Mouse (Mus musculus) neural tube, embryonic 15.5 days (tissue): ENCODE measurements around the gene Emid1. TPM values are rescaled to one million over a fixed set of nuclear protein-coding genes. Genes with fewer than 3 reads are reported as not detected.

Experiments used
- ATAC-seq: fragments of 200-750 bp; cut with Nextera tagmentation; 2 replicates; pipeline ENCODE4 v1.8.0; 2017; ENCODE audit warnings: mild to moderate bottlenecking, moderate TSS enrichment, moderate library complexity; ENCODE audit not compliant: low FRiP score
- H3K27ac ChIP-seq: fragments of 300-500 bp; sonication (generic); replicated peaks from 2 replicates; pipeline ENCODE4 v1.5.1; 2015; ENCODE audit warnings: mild to moderate bottlenecking, inconsistent platforms
- H3K27me3 ChIP-seq: fragments of 300-500 bp; sonication (generic); replicated peaks from 2 replicates; pipeline ENCODE4 v1.6.1; 2015; ENCODE audit warnings: inconsistent platforms
- H3K36me3 ChIP-seq: fragments of 300-500 bp; sonication (generic); 2 replicates; pipeline ENCODE4 v1.6.1; 2015; ENCODE audit warnings: inconsistent platforms
- H3K4me1 ChIP-seq: fragments of 300-500 bp; sonication (generic); 2 replicates; pipeline ENCODE4 v1.6.1; 2015; ENCODE audit warnings: inconsistent platforms
- H3K4me2 ChIP-seq: fragments of 300-500 bp; sonication (generic); 2 replicates; pipeline ENCODE4 v1.6.1; 2015; ENCODE audit warnings: inconsistent platforms, mild to moderate bottlenecking, moderate library complexity
- H3K4me3 ChIP-seq: fragments of 300-500 bp; sonication (generic); replicated peaks from 2 replicates; pipeline ENCODE4 v1.5.1; 2015; ENCODE audit warnings: mild to moderate bottlenecking, inconsistent platforms
- H3K9ac ChIP-seq: fragments of 300-500 bp; sonication (generic); replicated peaks from 2 replicates; pipeline ENCODE4 v1.6.1; 2015; ENCODE audit warnings: mild to moderate bottlenecking, inconsistent platforms
- H3K9me3 ChIP-seq: fragments of 300-500 bp; sonication (generic); replicated peaks from 2 replicates; pipeline ENCODE4 v1.6.1; 2016; ENCODE audit warnings: inconsistent platforms
- WGBS: fragments of 180-500 bp; shearing (Covaris S2); methylation state at CpG from one replicate; pipeline ENCODE4 v1.1.7; 2015; ENCODE audit warnings: mixed read lengths; 5-methylcytosine and 5-hydroxymethylcytosine counted together
- polyA plus RNA-seq: library from polyadenylated mRNA; unstranded; fragments of >200 nt; fragmentation: Nextera tagmentation; extraction: Ambion mirVana; gene quantifications from 2 replicates; pipeline ENCODE4 v1.2.1, GENCODE M21; 2015

The Emid1 gene
- polyA plus RNA-seq, 1 experiment from 2014 or later = 20.1 TPM

DNA sequence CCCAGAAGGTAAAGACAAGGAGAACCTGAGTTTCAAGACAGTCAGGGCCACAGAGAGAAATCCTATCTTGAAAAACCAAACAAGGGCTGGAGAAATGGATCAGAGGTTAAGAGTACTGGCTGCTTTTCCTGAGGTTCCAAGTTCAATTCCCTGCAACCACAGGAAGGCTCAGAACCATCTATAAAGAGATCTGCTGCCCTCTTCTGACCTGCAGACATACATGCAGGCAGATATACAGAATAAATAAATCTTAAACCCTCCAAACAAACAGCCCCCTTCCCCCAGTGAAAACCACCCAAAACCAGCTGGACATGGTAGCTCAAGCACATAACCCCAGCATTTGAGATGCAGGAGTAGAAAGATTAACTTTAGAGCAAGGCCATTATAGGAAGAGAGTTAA is 76.3 kb downstream of the Emid1 start:
- H3K9ac ChIP-seq = no peak overlapping the region
- no peak overlapping the region for H3K27ac ChIP-seq
- H3K4me2 ChIP-seq = no peak overlapping the region
- no peak for ATAC-seq
- peaks cover 73% of the 10 kb centered on the region for H3K36me3 ChIP-seq
- H3K9me3 ChIP-seq = no peaks in the 10 kb centered on the region
- H3K4me1 ChIP-seq = no peaks in the 10 kb centered on the region
- H3K4me3 ChIP-seq = no peak overlapping the region
- no peaks in the 10 kb centered on the region for H3K27me3 ChIP-seq

DNA sequence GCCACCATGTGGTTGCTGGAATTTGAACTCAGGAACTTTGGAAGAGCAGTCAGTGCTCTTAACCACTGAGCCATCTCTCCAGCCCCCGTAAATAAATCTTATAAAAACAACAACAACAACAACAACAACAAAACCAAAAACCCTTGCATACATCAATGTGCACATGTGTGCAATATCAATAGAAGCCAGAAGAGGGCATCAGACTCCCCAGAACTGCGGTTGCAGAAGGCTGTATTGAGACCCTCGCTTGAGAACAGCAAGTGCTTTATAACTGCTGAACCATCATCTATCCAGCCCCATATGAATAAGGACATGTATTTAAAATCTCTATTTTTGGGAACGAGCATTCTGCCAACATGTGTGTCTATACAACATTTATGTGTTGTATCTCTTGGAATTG is 77.2 kb downstream of the Emid1 start:
- Histone ChIP-seq H3K4me1 (no peaks in the 10 kb centered on the region), H3K4me3 (no peak overlapping the region), H3K27ac (no peak overlapping the region), H3K27me3 (no peaks in the 10 kb centered on the region), H3K36me3 (peaks cover 73% of the 10 kb centered on the region), H3K9me3 (no peaks in the 10 kb centered on the region), H3K4me2 (no peak overlapping the region), H3K9ac (no peak overlapping the region)
- 72% methylated on average over 4 of the region's 4 CpGs for WGBS
- no peak for ATAC-seq

DNA sequence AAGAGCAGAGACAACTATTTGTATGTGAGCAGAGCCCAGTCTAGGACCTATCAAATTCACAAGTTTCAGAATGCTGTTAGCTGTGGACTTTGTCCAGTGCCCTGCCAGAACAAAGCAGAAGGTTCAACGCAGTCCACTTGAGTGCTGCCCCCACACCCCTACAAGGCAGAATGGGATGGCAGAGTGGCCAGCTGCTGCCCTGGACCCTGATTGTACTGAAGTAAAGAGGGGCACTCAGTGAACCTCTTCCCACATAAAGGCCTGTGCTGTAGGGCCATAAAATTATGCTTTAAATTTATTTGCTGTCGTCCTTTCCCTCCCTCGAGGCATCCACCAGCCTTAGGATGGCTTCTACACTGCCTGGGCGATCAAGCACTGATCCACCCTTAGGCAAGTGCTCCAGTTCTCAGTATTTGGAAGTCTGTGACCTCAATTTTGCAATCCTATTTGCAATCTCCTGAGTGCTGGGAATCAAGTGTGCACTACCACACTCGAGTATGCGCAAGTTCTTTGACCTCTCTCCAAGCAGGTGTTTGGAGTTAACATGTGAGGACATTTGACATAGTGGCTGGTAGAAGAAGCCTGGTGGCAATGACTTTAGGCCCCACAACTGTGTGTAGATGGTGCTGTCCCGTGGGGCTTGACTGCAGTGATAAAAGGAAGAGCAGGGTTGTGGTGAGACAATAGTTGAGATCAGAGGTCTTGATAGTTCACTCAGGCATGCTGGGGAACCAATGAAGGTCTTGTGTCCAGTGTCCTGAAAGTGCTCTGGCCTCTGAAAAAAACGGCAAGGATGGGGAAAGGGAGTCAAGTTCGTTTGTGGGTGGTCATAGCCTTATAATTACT is 83.7 kb downstream of the Emid1 start:
- Histone ChIP-seq H3K4me2 (no peak overlapping the region), H3K9ac (no peak overlapping the region), H3K4me1 (peaks cover 20% of the 10 kb centered on the region), H3K27me3 (peaks cover 7% of the 10 kb centered on the region), H3K27ac (no peak overlapping the region), H3K36me3 (peaks cover 56% of the 10 kb centered on the region), H3K4me3 (no peak overlapping the region), H3K9me3 (no peaks in the 10 kb centered on the region)
- WGBS = 80% methylated on average over 9 of the region's 9 CpGs
- no peak for ATAC-seq

DNA sequence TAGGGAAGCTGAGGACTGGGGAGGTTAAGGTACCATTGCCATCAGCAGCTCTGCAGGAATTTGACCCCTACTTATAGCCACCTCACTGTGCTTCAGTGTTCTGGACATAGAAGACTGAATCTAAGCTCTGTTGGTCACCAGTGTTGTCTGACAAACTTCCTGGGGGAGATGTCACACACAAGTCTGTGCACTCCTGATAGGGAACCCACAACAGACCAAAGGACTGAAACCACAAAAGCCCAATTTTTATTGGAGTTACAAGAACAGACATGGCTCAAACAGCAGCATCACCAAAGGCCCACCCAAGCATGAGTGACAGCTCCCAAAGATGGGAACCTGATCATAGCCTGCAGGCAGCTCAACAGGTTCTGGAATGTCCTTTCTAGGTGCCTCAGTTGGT is 85.0 kb downstream of the Emid1 start:
- H3K9me3 ChIP-seq = no peaks in the 10 kb centered on the region
- no peak overlapping the region for H3K9ac ChIP-seq
- peaks cover 44% of the 10 kb centered on the region for H3K36me3 ChIP-seq
- ATAC-seq = no peak
- no peak overlapping the region for H3K27ac ChIP-seq
- peaks cover 20% of the 10 kb centered on the region for H3K27me3 ChIP-seq
- H3K4me1 ChIP-seq = peaks cover 33% of the 10 kb centered on the region
- no peak overlapping the region for H3K4me2 ChIP-seq
- no peak overlapping the region for H3K4me3 ChIP-seq

DNA sequence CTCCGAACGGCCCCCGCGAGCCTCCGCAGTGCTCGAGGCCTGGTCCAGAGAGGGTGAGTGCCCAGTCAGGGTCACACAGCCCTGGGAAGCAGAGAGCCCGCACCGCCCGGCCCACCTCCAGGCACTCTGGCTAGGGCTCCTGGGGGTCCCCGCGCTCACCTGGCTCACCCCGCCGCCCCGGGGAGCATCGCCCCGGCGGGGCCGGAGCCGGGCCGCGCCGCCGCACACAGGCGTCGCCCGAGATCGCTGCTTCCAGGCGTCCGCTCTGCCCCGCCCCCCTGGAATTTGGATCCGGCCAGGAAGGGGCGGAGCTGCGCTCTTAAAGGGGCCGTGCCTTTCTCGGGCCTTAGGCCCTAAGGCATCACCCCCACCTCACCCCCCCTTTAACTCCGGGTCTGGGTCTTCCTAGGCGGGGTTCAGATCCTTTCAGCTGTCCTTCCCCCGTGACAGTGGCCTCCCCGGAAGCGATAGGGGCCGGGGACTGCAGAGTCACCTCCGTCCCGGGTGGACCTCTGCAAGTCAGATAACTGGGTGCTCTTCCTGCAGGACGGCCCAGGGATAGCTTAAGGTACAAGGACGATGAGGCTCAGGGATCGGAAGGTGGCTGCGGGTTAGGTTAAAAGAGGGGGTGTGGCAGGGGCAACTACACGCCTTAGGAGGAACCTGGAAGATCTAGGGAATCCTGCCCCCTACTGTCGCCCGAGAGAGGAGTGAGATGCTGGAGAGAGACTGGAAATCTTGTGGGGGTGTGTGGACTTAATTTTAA is 86.8 kb downstream of the Emid1 start, which contains the start of gene Gas2l1:
Gas2l1 (minus strand) TSS at position 272 of the 766 bp plus-strand sequence.
- H3K9me3 ChIP-seq = no peaks in the 10 kb centered on the region
- peak; percentile 89 for ATAC-seq
- H3K9ac ChIP-seq = peak within 1 kb of the TSS; percentile 76
- H3K27ac ChIP-seq = peak within 1 kb of the TSS; percentile 68
- H3K4me1 ChIP-seq = peaks cover 47% of the 10 kb centered on the region
- H3K4me2 ChIP-seq = peak within 1 kb of the TSS; percentile 95
- H3K27me3 ChIP-seq = peaks cover 37% of the 10 kb centered on the region
- WGBS = 1% methylated on average over 50 of the region's 50 CpGs
- H3K4me3 ChIP-seq = peak within 1 kb of the TSS; percentile 89
- H3K36me3 ChIP-seq = peaks cover 25% of the 10 kb centered on the region

DNA sequence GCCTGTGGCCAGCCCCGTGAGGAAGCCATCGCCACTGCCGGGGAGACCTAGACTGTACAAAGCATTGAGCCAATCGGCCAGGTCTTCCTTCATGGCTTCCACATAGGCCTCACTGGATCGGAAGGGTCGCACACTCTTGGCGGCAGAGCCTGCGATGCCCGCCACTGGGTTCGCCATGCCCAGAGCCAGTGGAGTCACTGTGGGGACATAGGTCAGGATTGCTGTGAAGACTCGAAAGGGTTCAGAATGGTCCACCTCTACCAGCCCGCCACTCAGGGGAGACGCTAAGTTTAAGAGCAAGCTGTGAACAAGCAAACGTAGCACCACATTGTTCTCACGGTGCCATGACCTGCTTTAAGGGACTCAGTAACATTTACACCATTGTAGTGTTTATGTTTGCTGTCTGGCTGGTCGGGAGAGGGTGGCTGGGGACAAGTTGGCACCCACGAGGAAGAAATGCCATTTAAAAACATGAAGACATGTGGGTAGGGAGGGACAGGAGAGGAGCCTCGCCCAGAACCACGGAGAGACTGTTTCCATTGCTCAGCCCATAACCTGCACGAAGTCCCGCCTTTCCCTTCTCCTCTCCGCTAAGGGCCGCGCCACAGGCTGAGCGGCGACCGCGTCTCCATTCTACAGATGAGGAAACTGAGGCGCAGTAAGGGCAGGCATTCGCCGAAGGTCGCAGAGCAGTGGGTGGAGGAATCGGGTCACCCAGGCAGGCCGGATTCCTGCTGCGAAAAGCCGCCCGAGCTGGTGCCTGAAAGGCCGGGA is 87.6 kb downstream of the Emid1 start:
- ATAC-seq = peak; percentile 11; the same call in 1 of the 2 replicates
- peaks cover 20% of the 10 kb centered on the region for H3K36me3 ChIP-seq
- no peak overlapping the region; the same call in 1 of the 2 replicates for H3K27ac ChIP-seq
- H3K4me3 ChIP-seq = peak overlapping the region; percentile 89
- H3K27me3 ChIP-seq = peaks cover 45% of the 10 kb centered on the region
- 13% methylated on average over 38 of the region's 38 CpGs for WGBS
- peak overlapping the region; percentile 95 for H3K4me2 ChIP-seq
- peaks cover 52% of the 10 kb centered on the region for H3K4me1 ChIP-seq
- H3K9me3 ChIP-seq = no peaks in the 10 kb centered on the region
- H3K9ac ChIP-seq = peak overlapping the region; percentile 76

DNA sequence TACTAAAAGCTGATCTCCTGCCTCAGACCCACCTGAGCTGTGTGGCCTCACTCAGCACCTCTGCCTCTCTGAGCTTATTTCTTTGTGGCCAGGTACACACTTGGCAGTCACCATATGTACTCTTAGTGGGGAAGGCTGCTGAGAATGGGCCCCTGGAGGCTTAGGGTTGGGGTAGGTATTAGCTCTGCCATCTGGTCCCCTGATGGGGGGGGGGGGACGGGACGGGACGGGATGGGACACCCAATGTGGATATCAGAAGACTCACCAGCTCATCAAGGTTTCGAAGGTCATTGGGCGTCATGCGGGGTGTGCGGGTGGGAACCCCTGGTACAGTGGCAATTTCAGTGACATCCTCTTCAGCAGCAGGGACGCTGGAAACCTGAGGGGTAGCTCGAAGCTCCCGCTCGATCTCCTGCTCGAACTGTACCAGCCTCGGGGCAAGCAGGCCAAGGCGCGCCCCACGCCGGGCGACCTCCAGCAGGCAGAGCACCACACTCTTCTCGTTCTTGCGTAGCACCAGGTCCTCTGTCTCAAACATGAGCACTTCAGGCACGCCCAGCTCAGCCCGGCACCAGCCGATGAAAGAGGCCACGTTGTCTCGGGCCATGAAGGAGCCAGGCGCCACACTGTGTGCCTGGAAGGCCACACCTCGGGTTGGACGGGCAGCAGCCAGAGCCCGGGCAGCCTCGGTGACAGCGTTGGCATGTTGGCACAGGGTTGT is 88.3 kb downstream of the Emid1 start:
- Histone ChIP-seq H3K4me1 (peaks cover 59% of the 10 kb centered on the region), H3K9ac (peak overlapping the region; percentile 76; the same call in 1 of the 2 replicates), H3K27me3 (peaks cover 53% of the 10 kb centered on the region), H3K4me2 (peak overlapping the region; percentile 95), H3K4me3 (peak overlapping the region; percentile 89), H3K36me3 (peaks cover 12% of the 10 kb centered on the region), H3K9me3 (no peaks in the 10 kb centered on the region), H3K27ac (no peak overlapping the region)
- ATAC-seq = no peak
- 58% methylated on average over 31 of the region's 31 CpGs for WGBS

DNA sequence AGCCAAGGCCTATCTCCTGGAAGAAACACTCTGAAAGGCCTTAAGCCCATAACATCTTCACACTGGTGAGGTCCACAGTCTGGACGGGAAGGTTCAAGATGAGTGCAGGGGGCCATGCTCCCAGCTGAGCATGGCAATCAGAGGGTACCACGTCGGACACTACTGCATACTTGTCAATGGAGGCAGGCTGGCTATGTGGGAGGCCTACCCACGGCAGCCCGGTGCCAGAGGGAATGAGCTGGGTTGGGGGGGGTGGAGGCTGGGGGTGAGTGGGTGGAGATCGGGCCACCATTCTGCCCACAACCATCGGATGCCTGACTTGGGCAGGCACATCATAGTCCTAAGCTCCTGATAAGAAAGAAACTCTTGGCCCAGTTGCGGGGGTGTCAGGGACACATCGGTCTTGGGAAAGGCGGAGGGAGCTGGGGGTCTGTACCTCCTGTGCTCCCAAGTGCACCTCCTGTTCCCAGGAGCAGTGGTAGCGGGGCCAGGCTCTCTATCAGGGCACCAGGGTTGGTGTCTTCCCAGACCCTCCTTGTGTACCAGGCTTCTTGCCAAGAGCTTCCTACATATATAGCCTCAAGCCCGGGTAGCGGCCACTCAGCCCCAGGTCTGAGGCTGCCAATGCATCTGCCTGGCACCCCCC is 89.1 kb downstream of the Emid1 start:
- Histone ChIP-seq H3K27me3 (peaks cover 53% of the 10 kb centered on the region), H3K9ac (no peak overlapping the region; the same call in 1 of the 2 replicates), H3K27ac (no peak overlapping the region), H3K4me2 (peak overlapping the region; percentile 95), H3K4me1 (peaks cover 65% of the 10 kb centered on the region), H3K9me3 (no peaks in the 10 kb centered on the region), H3K36me3 (peaks cover 5% of the 10 kb centered on the region), H3K4me3 (0 out of 2 replicates have a peak overlapping the region, but pooled peaks have one; percentile 27)
- 58% methylated on average over 13 of the region's 13 CpGs for WGBS
- ATAC-seq = no peak

DNA sequence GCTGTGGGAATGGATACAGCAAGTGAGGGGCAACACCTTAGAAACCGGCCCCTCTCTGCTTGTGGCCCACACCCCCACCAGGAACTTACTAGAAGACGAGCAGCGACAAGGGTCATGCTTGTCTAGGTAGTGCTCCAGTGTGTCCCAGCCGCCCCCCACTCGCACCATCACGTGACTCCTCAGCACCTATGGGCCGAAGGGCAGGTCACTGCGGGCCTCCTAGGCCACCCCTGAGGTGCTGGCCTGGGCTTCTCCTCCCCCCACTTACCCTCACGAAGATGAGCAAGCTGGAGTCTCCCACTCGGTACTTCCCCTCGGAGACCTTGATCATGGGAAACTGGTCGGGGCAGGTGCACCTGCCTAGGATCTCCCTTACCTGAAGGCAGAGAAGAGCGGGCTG is 89.7 kb downstream of the Emid1 start:
- H3K4me1 ChIP-seq = peaks cover 72% of the 10 kb centered on the region
- whole genome bisulfite sequencing = 20% methylated on average over 13 of the region's 13 CpGs
- peak overlapping the region; percentile 27 for H3K4me3 ChIP-seq
- H3K27me3 ChIP-seq = peaks cover 56% of the 10 kb centered on the region
- no peak for ATAC-seq
- no peaks in the 10 kb centered on the region; the same call in 1 of the 2 replicates for H3K36me3 ChIP-seq
- H3K9me3 ChIP-seq = no peaks in the 10 kb centered on the region
- peak overlapping the region; percentile 95 for H3K4me2 ChIP-seq
- H3K27ac ChIP-seq = no peak overlapping the region
- no peak overlapping the region; the same call in 1 of the 2 replicates for H3K9ac ChIP-seq

DNA sequence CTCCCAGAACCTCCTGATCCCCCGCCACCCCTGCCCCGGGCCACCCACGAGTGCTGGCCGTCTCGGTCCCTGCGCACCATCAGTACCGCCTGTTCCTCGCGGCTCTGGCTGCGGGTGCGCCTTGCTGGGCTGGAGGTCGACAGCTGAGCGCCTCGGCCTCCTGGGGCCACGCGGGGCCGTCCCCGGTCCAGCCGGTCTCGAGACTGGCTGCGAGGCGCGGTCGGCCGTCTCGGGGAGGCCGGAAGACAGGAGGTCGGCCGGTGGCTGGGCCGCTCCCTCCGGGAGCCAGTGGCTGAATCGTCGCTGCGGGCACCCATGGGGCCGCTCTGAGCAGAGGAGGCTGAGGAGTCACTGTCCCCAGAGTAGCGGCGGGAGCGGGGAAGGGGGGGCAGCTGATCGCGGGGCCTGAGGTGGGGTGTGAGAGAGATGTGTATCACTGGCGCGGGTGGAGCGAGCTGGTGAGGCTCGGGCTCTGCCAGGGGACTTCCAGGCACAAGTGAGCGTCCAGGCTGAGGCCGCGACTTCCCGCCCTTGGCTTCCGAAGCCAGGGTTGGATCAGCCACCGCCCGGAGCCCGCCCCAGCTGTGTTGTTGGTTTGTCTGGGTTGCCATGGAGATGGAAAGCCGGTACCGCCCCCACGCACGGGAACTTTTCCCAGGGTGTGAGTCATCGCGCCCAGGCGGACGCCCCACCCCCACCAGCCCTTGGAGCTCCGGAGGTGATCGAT is 90.5 kb downstream of the Emid1 start:
- H3K9ac ChIP-seq = peak overlapping the region; percentile 14; the same call in 1 of the 2 replicates
- H3K4me1 ChIP-seq = peaks cover 78% of the 10 kb centered on the region

More for the DNA sequence above, 90.5 kb downstream of the Emid1 start:
- H3K4me3 ChIP-seq = peak overlapping the region; percentile 27
- peaks cover 64% of the 10 kb centered on the region for H3K27me3 ChIP-seq
- H3K27ac ChIP-seq = no peak overlapping the region
- peak overlapping the region; percentile 95 for H3K4me2 ChIP-seq
- no peak for ATAC-seq
- H3K9me3 ChIP-seq = no peaks in the 10 kb centered on the region
- 4% methylated on average over 62 of the region's 62 CpGs for WGBS
- no peaks in the 10 kb centered on the region; the same call in 1 of the 2 replicates for H3K36me3 ChIP-seq
